Mouse (Mus musculus) olfactory bulb, adult 2 months (tissue): Measurements from ENCODE around the gene Eif1. TPM values are rescaled to one million over a fixed set of nuclear protein-coding genes. Genes with fewer than 3 reads are reported as not detected.
A peak's percentile ranks its signal among the peaks of the same experiment; 100 is the strongest.
"Not testable (repeated sequence)": the region's sequence is repeated elsewhere in the genome, so short reads cannot be mapped to it uniquely, and the experiment has no call there.

Source experiments
- H3K27ac ChIP-seq: fragments of 200-500 bp; 2 replicates; pipeline ENCODE4 v1.5.1; 2012; ENCODE audit warnings: low read depth, low read length; ENCODE audit not compliant: insufficient read depth
- H3K4me1 ChIP-seq: fragments of 200-500 bp; 2 replicates; pipeline ENCODE4 v1.6.1; 2012; ENCODE audit warnings: low read length; ENCODE audit not compliant: control insufficient read depth, insufficient read depth
- H3K4me3 ChIP-seq: fragments of 200-500 bp; 2 replicates; pipeline ENCODE4 v1.5.1; 2012; ENCODE audit warnings: mild to moderate bottlenecking, low read depth, low read length, moderate library complexity; ENCODE audit not compliant: insufficient read depth
- CTCF ChIP-seq: fragments of 200-500 bp; IDR thresholded peaks from 2 replicates; pipeline ENCODE4 v1.5.1; 2012; ENCODE audit warnings: low read depth, mild to moderate bottlenecking, low read length, moderate library complexity; ENCODE audit not compliant: insufficient read depth
- POLR2A ChIP-seq: fragments of 200-500 bp; IDR thresholded peaks from 2 replicates; pipeline ENCODE4 v1.6.1; 2012; ENCODE audit warnings: mild to moderate bottlenecking, low read depth, low read length, moderate library complexity; ENCODE audit not compliant: insufficient read depth
- WGBS: fragments of 180-500 bp; shearing (Covaris S2); methylation state at CpG from one replicate; pipeline ENCODE4 v1.1.7; 2018; 5-methylcytosine and 5-hydroxymethylcytosine counted together
- polyA plus RNA-seq: library from polyadenylated mRNA; stranded (reverse); fragments of >200 nt; gene quantifications from 2 replicates; pipeline ENCODE4 v1.2.4, GENCODE M21; 2012; ENCODE audit warnings: low replicate concordance; ENCODE audit not compliant: missing spikeins, insufficient read depth, insufficient read length

Gene Eif1
- polyA plus RNA-seq, 1 experiment: not detected

GRCm38 (mm10) chr11:100335731-100336130 is 16.0 kb downstream of the Eif1 start:
- Histone ChIP-seq H3K27ac (no peak overlapping the region), H3K4me1 (peaks cover 27% of the 10 kb centered on the region), H3K4me3 (no peak overlapping the region)
- TF ChIP-seq POLR2A: no peak
- TF ChIP-seq CTCF: no peak
- WGBS: 41% methylated on average over 3 of the region's 3 CpGs

- TF ChIP-seq POLR2A (no peak), CTCF (no peak)
- Histone ChIP-seq H3K4me3 (no peak overlapping the region), H3K27ac (no peak overlapping the region), H3K4me1 (peaks cover 17% of the 10 kb centered on the region)
- WGBS: 86% methylated on average over 10 of the region's 10 CpGs
Measured at GRCm38 (mm10) chr11:100344269-100344668, 24.6 kb downstream of the Eif1 start.

- WGBS: 34% methylated on average over 10 of the region's 10 CpGs
Measured at GRCm38 (mm10) chr11:100352076-100352857, 32.6 kb downstream of the Eif1 start.

GRCm38 (mm10) chr11:100355151-100355951 is 35.7 kb downstream of the Eif1 start:
- Histone ChIP-seq H3K4me3 (peak overlapping the region; percentile 78), H3K27ac (peak overlapping the region; percentile 96), H3K4me1 (peaks cover 36% of the 10 kb centered on the region)
- TF ChIP-seq POLR2A: 0 out of 2 replicates have a peak, but pooled peaks have one; percentile 31
- no peak for TF ChIP-seq CTCF
- WGBS: under 1% methylated on average over 54 of the region's 54 CpGs

More at GRCm38 (mm10) chr11:100352076-100352857, 32.6 kb downstream of the Eif1 start:
- peaks cover 61% of the 10 kb centered on the region for H3K4me1 ChIP-seq
- no peak overlapping the region for H3K27ac ChIP-seq
- TF ChIP-seq POLR2A: no peak
- H3K4me3 ChIP-seq: no peak overlapping the region

- peaks cover 35% of the 10 kb centered on the region for H3K4me1 ChIP-seq
- under 1% methylated on average over 49 of the region's 49 CpGs for WGBS
- H3K4me3 ChIP-seq: peak within 1 kb of the TSS; percentile 78
- peak; percentile 69 for TF ChIP-seq POLR2A
- no peak for TF ChIP-seq CTCF
- peak within 1 kb of the TSS; percentile 96 for H3K27ac ChIP-seq
Measured at GRCm38 (mm10) chr11:100355972-100356818, 36.5 kb downstream of the Eif1 start, which contains the start of gene Hap1. TSS of gene Hap1 (minus strand) at chr11:100356128.

GRCm38 (mm10) chr11:100356819-100357211 is 37.1 kb downstream of the Eif1 start:
- TF ChIP-seq POLR2A (no peak), CTCF (no peak)
- WGBS: 9% methylated on average over 9 of the region's 9 CpGs
- Histone ChIP-seq H3K4me3 (peak overlapping the region; percentile 78), H3K4me1 (peaks cover 28% of the 10 kb centered on the region), H3K27ac (peak overlapping the region; percentile 60)

- Histone ChIP-seq H3K4me1 (peaks cover 22% of the 10 kb centered on the region), H3K27ac (no peak overlapping the region), H3K4me3 (no peak overlapping the region)
- WGBS: 59% methylated on average over 5 of the region's 5 CpGs
- TF ChIP-seq CTCF: no peak
- no peak for TF ChIP-seq POLR2A
Measured at GRCm38 (mm10) chr11:100357408-100357807, 37.7 kb downstream of the Eif1 start.

GRCm38 (mm10) chr11:100360175-100360574 is 40.5 kb downstream of the Eif1 start:
- Histone ChIP-seq H3K27ac (no peak overlapping the region), H3K4me1 (peaks cover 12% of the 10 kb centered on the region), H3K4me3 (no peak overlapping the region)
- TF ChIP-seq CTCF (no peak), POLR2A (no peak)
- 88% methylated on average over 6 of the region's 6 CpGs for WGBS

- WGBS: no CpG with 5 or more reads among the region's 13 CpGs
- H3K27ac ChIP-seq, H3K4me3 ChIP-seq: not testable (repeated sequence)
- peaks cover 15% of the 10 kb centered on the region for H3K4me1 ChIP-seq
Measured at GRCm38 (mm10) chr11:100361059-100361458, 41.4 kb downstream of the Eif1 start.
